Mouse (Mus musculus) G1E (cell line): Measurements from ENCODE around the gene Narfl.
A peak's percentile ranks its signal among the peaks of the same experiment; 100 is the strongest.

ENCODE experiments used
- CTCF ChIP-seq: IDR thresholded peaks from 2 replicates; pipeline ENCODE4 v1.5.1; 2012; ENCODE audit warnings: low read depth, low read length, inconsistent platforms, mixed read lengths
- GATA1 ChIP-seq: IDR thresholded peaks from 2 replicates; pipeline ENCODE4 v1.6.1; 2012; ENCODE audit warnings: borderline replicate concordance, low read length, inconsistent platforms, mixed read lengths
- GATA2 ChIP-seq: IDR thresholded peaks from 2 replicates; pipeline ENCODE4 v1.6.1; 2012; ENCODE audit warnings: low read depth, low read length, inconsistent platforms, borderline replicate concordance
- TAL1 ChIP-seq: conservative IDR thresholded peaks from 2 replicates; pipeline ENCODE4 v1.6.1; 2012; ENCODE audit warnings: low read depth, low read length, inconsistent platforms, mixed read lengths

DNA sequence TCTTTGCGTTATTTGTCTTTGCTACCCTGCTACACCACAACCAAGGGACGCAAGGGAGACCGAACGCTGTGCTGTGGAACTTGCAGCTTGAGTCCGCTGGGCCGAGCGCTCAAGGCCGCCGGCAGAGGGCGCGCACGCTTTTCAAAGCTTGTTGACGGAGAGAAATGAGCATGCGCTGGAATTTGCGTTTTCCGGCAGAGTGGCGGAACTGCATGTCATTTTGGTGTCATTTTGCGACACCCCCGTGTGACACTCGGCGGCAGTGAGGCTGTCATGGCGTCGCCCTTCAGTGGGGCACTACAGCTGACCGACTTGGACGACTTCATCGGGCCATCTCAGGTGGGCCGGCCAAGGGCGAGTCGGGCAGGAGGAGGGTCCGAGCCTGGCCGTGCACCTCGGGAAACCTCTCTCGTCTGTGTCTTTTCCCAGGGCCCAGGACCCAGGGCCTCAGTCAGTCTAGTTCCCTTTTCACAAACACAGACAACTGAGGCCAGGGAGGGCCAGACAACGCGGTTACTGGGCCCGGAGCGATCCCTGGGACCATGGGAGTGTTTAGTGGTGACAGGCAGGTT, at the start of gene Narfl:
- TF ChIP-seq CTCF: peak; percentile 84
- TF ChIP-seq GATA1: no peak
- no peak for TF ChIP-seq TAL1
- no peak for TF ChIP-seq GATA2
